Mouse (Mus musculus) lung, postnatal 0 days (tissue): ENCODE results near the gene Tchhl1. TPM values are rescaled to one million over a fixed set of nuclear protein-coding genes. Genes with fewer than 3 reads are reported as not detected.

Source experiments
- ATAC-seq: fragments of 200-750 bp; cut with Nextera tagmentation; 2 replicates; pipeline ENCODE4 v1.8.0; 2017; ENCODE audit warnings: moderate library complexity
- DNase-seq: peaks from one replicate; pipeline ENCODE4 v3.0.0-alpha.2; 2016; ENCODE audit warnings: low spot score
- H3K27ac ChIP-seq: fragments of 300-500 bp; sonication (generic); 2 replicates; pipeline ENCODE4 v1.5.1; 2014; ENCODE audit warnings: antibody characterized with exemption, mild to moderate bottlenecking, low read length, mixed read lengths
- H3K27me3 ChIP-seq: fragments of 300-500 bp; sonication (generic); replicated peaks from 2 replicates; pipeline ENCODE4 v1.6.1; 2014; ENCODE audit warnings: low read length, mixed read lengths; ENCODE audit not compliant: insufficient read depth
- H3K36me3 ChIP-seq: fragments of 300-500 bp; sonication (generic); 2 replicates; pipeline ENCODE4 v1.6.1; 2014; ENCODE audit warnings: low read length, mixed read lengths; ENCODE audit not compliant: insufficient read depth
- H3K4me1 ChIP-seq: fragments of 300-500 bp; sonication (generic); 2 replicates; pipeline ENCODE4 v1.6.1; 2014; ENCODE audit warnings: antibody characterized with exemption, low read depth, low read length, mixed read lengths; ENCODE audit not compliant: insufficient read depth
- H3K4me2 ChIP-seq: fragments of 300-500 bp; sonication (generic); replicated peaks from 2 replicates; pipeline ENCODE4 v1.6.1; 2014; ENCODE audit warnings: low read depth, mild to moderate bottlenecking, low read length, moderate library complexity, mixed read lengths
- H3K4me3 ChIP-seq: fragments of 300-500 bp; sonication (generic); 2 replicates; pipeline ENCODE4 v1.5.1; 2014; ENCODE audit warnings: low read depth, low read length
- H3K9ac ChIP-seq: fragments of 300-500 bp; sonication (generic); replicated peaks from 2 replicates; pipeline ENCODE4 v1.6.1; 2014; ENCODE audit warnings: low read depth, mild to moderate bottlenecking
- H3K9me3 ChIP-seq: fragments of 300-500 bp; sonication (generic); 2 replicates; pipeline ENCODE4 v1.6.1; 2016; ENCODE audit warnings: low read length, mixed read lengths
- CTCF ChIP-seq: IDR thresholded peaks from 2 replicates; pipeline ENCODE4 v1.5.1; 2016; ENCODE audit warnings: antibody characterized with exemption, mild to moderate bottlenecking
- EP300 ChIP-seq: IDR thresholded peaks from 2 replicates; pipeline ENCODE4 v1.6.1; 2016; ENCODE audit warnings: antibody characterized with exemption, mild to moderate bottlenecking, control low read depth
- WGBS: fragments of 180-500 bp; shearing (Covaris S2); extraction: QIAGEN DNeasy Blood & Tissue Kit; methylation state at CpG from one replicate; pipeline ENCODE4 v1.1.7; 2014; 5-methylcytosine and 5-hydroxymethylcytosine counted together
- polyA plus RNA-seq: library from polyadenylated mRNA; unstranded; fragments of >200 nt; fragmentation: Nextera tagmentation; extraction: Ambion mirVana; gene quantifications from 2 replicates; pipeline ENCODE4 v1.2.1, GENCODE M21; 2015

Tchhl1 gene
- polyA plus RNA-seq, 1 experiment from 2014 or later: not detected

GRCm38 (mm10) chr3:93509301-93509700 is 40.7 kb downstream of the Tchhl1 start:
- no peak overlapping the region for H3K27ac ChIP-seq
- DNase-seq: no peak
- H3K4me2 ChIP-seq: no peak overlapping the region
- TF ChIP-seq CTCF (no peak), EP300 (no peak)
- no peak for ATAC-seq
- no peaks in the 10 kb centered on the region for H3K36me3 ChIP-seq
- 22% methylated on average over 1 of the region's 1 CpGs for WGBS
- no peak overlapping the region for H3K4me3 ChIP-seq
- H3K9ac ChIP-seq: no peak overlapping the region
- H3K27me3 ChIP-seq: no peaks in the 10 kb centered on the region
- no peaks in the 10 kb centered on the region for H3K9me3 ChIP-seq
- H3K4me1 ChIP-seq: no peaks in the 10 kb centered on the region

GRCm38 (mm10) chr3:93511036-93511435 is 42.5 kb downstream of the Tchhl1 start:
- TF ChIP-seq CTCF (no peak), EP300 (no peak)
- Histone ChIP-seq H3K27me3 (no peaks in the 10 kb centered on the region), H3K36me3 (no peaks in the 10 kb centered on the region), H3K4me3 (no peak overlapping the region), H3K27ac (no peak overlapping the region), H3K4me1 (no peaks in the 10 kb centered on the region), H3K9me3 (no peaks in the 10 kb centered on the region), H3K9ac (no peak overlapping the region), H3K4me2 (no peak overlapping the region)
- 55% methylated on average over 1 of the region's 1 CpGs for WGBS
- ATAC-seq (no peak), DNase-seq (peak; percentile 13)

GRCm38 (mm10) chr3:93511801-93512200 is 43.2 kb downstream of the Tchhl1 start:
- Histone ChIP-seq H3K9me3 (no peaks in the 10 kb centered on the region), H3K9ac (no peak overlapping the region), H3K27ac (no peak overlapping the region), H3K4me3 (no peak overlapping the region), H3K4me2 (no peak overlapping the region), H3K4me1 (no peaks in the 10 kb centered on the region), H3K27me3 (no peaks in the 10 kb centered on the region), H3K36me3 (no peaks in the 10 kb centered on the region)
- ATAC-seq (no peak), DNase-seq (no peak)
- WGBS: 97% methylated on average over 1 of the region's 1 CpGs
- TF ChIP-seq EP300: no peak
- TF ChIP-seq CTCF: no peak

- Histone ChIP-seq H3K27ac (no peak overlapping the region), H3K9me3 (no peaks in the 10 kb centered on the region), H3K27me3 (no peaks in the 10 kb centered on the region), H3K36me3 (no peaks in the 10 kb centered on the region), H3K4me2 (no peak overlapping the region), H3K4me1 (no peaks in the 10 kb centered on the region), H3K9ac (no peak overlapping the region), H3K4me3 (no peak overlapping the region)
- TF ChIP-seq EP300: no peak
- no peak for TF ChIP-seq CTCF
- 71% methylated on average over 7 of the region's 7 CpGs for WGBS
- no peak for ATAC-seq
- DNase-seq: peak; percentile 24
Measured at GRCm38 (mm10) chr3:93512386-93513101, 44.0 kb downstream of the Tchhl1 start.

- Histone ChIP-seq H3K9ac (no peak overlapping the region), H3K4me1 (no peaks in the 10 kb centered on the region), H3K4me2 (no peak overlapping the region), H3K4me3 (no peak overlapping the region), H3K27ac (no peak overlapping the region), H3K27me3 (no peaks in the 10 kb centered on the region), H3K36me3 (no peaks in the 10 kb centered on the region), H3K9me3 (no peaks in the 10 kb centered on the region)
- no peak for TF ChIP-seq EP300
- TF ChIP-seq CTCF: no peak
- WGBS: 85% methylated on average over 3 of the region's 3 CpGs
- ATAC-seq (no peak), DNase-seq (no peak)
Measured at GRCm38 (mm10) chr3:93514628-93515027, 46.1 kb downstream of the Tchhl1 start.

GRCm38 (mm10) chr3:93517343-93517742 is 48.8 kb downstream of the Tchhl1 start:
- no peak for ATAC-seq
- peaks cover 9% of the 10 kb centered on the region for H3K4me1 ChIP-seq
- TF ChIP-seq EP300 (no peak), CTCF (no peak)
- no peaks in the 10 kb centered on the region for H3K9me3 ChIP-seq
- no peak overlapping the region for H3K27ac ChIP-seq
- H3K36me3 ChIP-seq: no peaks in the 10 kb centered on the region
- H3K4me3 ChIP-seq: no peak overlapping the region
- DNase-seq: no peak
- H3K9ac ChIP-seq: no peak overlapping the region
- H3K4me2 ChIP-seq: no peak overlapping the region
- no peaks in the 10 kb centered on the region for H3K27me3 ChIP-seq
- 44% methylated on average over 2 of the region's 2 CpGs for WGBS
